8 mouse cellular contexts compared by ENCODE assay signal in the genomic region with DNA sequence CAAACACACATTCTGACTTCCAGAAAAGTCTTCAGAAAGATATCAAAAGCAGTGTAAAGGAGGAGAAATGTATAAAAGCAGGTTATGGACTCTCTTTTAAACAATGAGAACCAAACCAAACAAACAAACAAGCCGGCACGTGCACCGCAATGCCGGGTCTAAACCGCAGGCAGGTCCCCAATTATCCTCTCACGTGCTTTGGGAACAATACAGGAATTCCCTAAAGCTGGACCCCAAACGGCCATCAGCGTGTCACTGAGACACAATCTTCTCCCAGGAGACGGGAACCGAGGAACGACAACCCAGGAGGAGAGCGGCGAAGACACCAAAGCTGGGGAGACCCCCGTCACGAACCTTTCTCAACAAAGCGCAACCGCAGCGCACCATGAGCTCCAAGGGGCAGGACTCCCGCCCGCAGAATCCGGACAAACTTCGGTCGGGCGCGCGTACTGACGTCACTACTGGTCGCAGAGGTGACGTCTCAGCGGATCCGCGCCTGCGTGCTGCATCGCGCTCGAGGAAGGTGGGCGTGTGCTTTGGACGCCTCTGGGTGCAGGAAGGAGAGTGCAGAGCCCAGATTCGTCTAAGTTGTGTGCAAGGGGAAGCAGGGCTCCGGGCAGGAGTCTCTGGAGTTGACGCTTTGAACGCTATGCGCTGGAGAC. TPM values are rescaled to one million over a fixed set of nuclear protein-coding genes. Genes with fewer than 3 reads are reported as not detected.
DNase-seq lines count a peak whose midpoint lies in the region; ATAC-seq lines count a peak whose summit lies in the region.

A gene (minus strand): TSS at position 460 of the 662 bp plus-strand sequence.

- H3K4me1 ChIP-seq in forebrain, embryonic 11.5 days (replicated peaks; ENCODE audit: control insufficient read depth, insufficient read depth, low read length), result peaks cover 3% of the 10 kb centered on the region; the same call in 1 of the 2 replicates
- peaks cover 10% of the 10 kb centered on the region for H3K4me1 ChIP-seq in heart, embryonic 15.5 days (replicated peaks)
- H3K4me1 ChIP-seq in liver, embryonic 12.5 days, result peaks cover 20% of the 10 kb centered on the region

- H3K27me3 ChIP-seq in forebrain, embryonic 11.5 days (ENCODE audit: control insufficient read depth, insufficient read depth, low read length), result no peaks in the 10 kb centered on the region
- no peaks in the 10 kb centered on the region for H3K27me3 ChIP-seq in heart, embryonic 15.5 days
- no peaks in the 10 kb centered on the region for H3K27me3 ChIP-seq in liver, embryonic 12.5 days (replicated peaks)
- no peaks in the 10 kb centered on the region for H3K27me3 ChIP-seq in splenic B cell, adult 2 months (ENCODE audit: control insufficient read depth, insufficient read depth, low read length, poor library complexity, severe bottlenecking)

- no peaks in the 10 kb centered on the region for H3K9me3 ChIP-seq in forebrain, embryonic 11.5 days (ENCODE audit: control insufficient read depth, low read length)
- no peaks in the 10 kb centered on the region for H3K9me3 ChIP-seq in heart, embryonic 15.5 days (replicated peaks)
- no peaks in the 10 kb centered on the region for H3K9me3 ChIP-seq in liver, embryonic 12.5 days (replicated peaks)

- ATAC-seq in forebrain, embryonic 11.5 days (replicated peaks; ENCODE audit: low FRiP score), result peak; percentile 99
- ATAC-seq in heart, embryonic 15.5 days (replicated peaks; ENCODE audit: insufficient number of reproducible peaks, insufficient read depth, low FRiP score, low read depth), result peak; percentile 99
- ATAC-seq in liver, embryonic 12.5 days, result peak; percentile 94

- peak within 1 kb of the TSS; percentile 51 for H3K4me2 ChIP-seq in forebrain, embryonic 11.5 days (ENCODE audit: low read depth, low read length, severe bottlenecking)
- peak within 1 kb of the TSS; percentile 69 for H3K4me2 ChIP-seq in heart, embryonic 15.5 days
- H3K4me2 ChIP-seq in liver, embryonic 12.5 days, result peak within 1 kb of the TSS; percentile 77

- H3K4me3 ChIP-seq in forebrain, embryonic 11.5 days (ENCODE audit: low read depth, low read length), result peak within 1 kb of the TSS; percentile 50
- H3K4me3 ChIP-seq in heart, embryonic 15.5 days, result peak within 1 kb of the TSS; percentile 86
- H3K4me3 ChIP-seq in liver, embryonic 12.5 days, result peak within 1 kb of the TSS; percentile 79

- peak; percentile 86 to 89 for DNase-seq in CD8-positive naive resting alpha-beta T cell, adult 2 months (ENCODE audit: low read depth in 2 of 2, low spot score in 2 of 2)
- peak; percentile 82 for DNase-seq in c-Kit-positive CD71-positive TER-119-positive erythroid progenitor cells, embryonic 14.5 days (ENCODE audit: low spot score)
- peak; percentile 96 for DNase-seq in forebrain, embryonic 11.5 days (ENCODE audit: low spot score)
- peak; percentile 93 for DNase-seq in kidney, postnatal 14 days
- peak; percentile 91 for DNase-seq in naive thymus-derived CD4-positive, alpha-beta T cell, adult 2 months (ENCODE audit: low read depth)
- DNase-seq in splenic B cell, adult 2 months (ENCODE audit: low read depth, low spot score), result peak; percentile 92

- peak within 1 kb of the TSS; percentile 50; the same call in 1 of the 2 replicates for H3K27ac ChIP-seq in forebrain, embryonic 11.5 days (ENCODE audit: low read depth, low read length)
- peak within 1 kb of the TSS; percentile 66 for H3K27ac ChIP-seq in heart, embryonic 15.5 days
- H3K27ac ChIP-seq in liver, embryonic 12.5 days, result peak within 1 kb of the TSS; percentile 69

- H3K9ac ChIP-seq in forebrain, embryonic 11.5 days (ENCODE audit: low read length), result peak within 1 kb of the TSS; percentile 78
- H3K9ac ChIP-seq in heart, embryonic 15.5 days, result peak within 1 kb of the TSS; percentile 83
- peak within 1 kb of the TSS; percentile 74 for H3K9ac ChIP-seq in liver, embryonic 12.5 days

- WGBS in forebrain, embryonic 11.5 days, result under 1% methylated on average over 43 of the region's 43 CpGs
- under 1% methylated on average over 43 of the region's 43 CpGs for WGBS in heart, embryonic 15.5 days
- under 1% methylated on average over 43 of the region's 43 CpGs for WGBS in liver, embryonic 12.5 days (ENCODE audit: insufficient replicate concordance)

- H3K36me3 ChIP-seq in forebrain, embryonic 11.5 days (ENCODE audit: control insufficient read depth, insufficient read depth, low read length), result peaks cover 5% of the 10 kb centered on the region; the same call in 1 of the 2 replicates
- peaks cover 11% of the 10 kb centered on the region for H3K36me3 ChIP-seq in heart, embryonic 15.5 days
- peaks cover 12% of the 10 kb centered on the region for H3K36me3 ChIP-seq in liver, embryonic 12.5 days
- H3K36me3 ChIP-seq in splenic B cell, adult 2 months (ENCODE audit: control insufficient read depth, insufficient read depth, low read length, poor library complexity, severe bottlenecking), result no peaks in the 10 kb centered on the region

RNA-seq across cellular contexts. Expression of the gene that starts here (rescaled TPM):
- 36.0 and 40.7 TPM in 2 replicates for polyA plus RNA-seq in forebrain, embryonic 11.5 days (2014; fragmentation: Nextera tagmentation; extraction: Ambion mirVana)
- polyA plus RNA-seq in heart, embryonic 15.5 days (2015; fragmentation: Nextera tagmentation; extraction: Ambion mirVana), result 15.6 and 17.0 TPM in 2 replicates
- polyA plus RNA-seq in liver, embryonic 12.5 days (2016; fragmentation: Nextera tagmentation; extraction: Ambion mirVana), result 14.6 and 15.7 TPM in 2 replicates

Comparison
In these comparisons a context has a peak if more than half of its experiments do, and no peak if none do; other contexts are left out.
1. Peak in every context shown above with its lines: DNase-seq, ATAC-seq, H3K4me3 ChIP-seq and H3K27ac ChIP-seq.